Mouse (Mus musculus): ENCODE data around the gene Myrf. TPM values are rescaled to one million over a fixed set of nuclear protein-coding genes. Genes with fewer than 3 reads are reported as not detected.

Myrf gene
- polyA plus RNA-seq (2015; fragmentation: Illumina TruSeq; extraction: RNeasy Lipid Tissue Mini Kit (QIAGEN cat#74804); ENCODE audit: insufficient read depth, low read depth, low replicate concordance), result 14.7 TPM

GRCm38 (mm10) chr19:10240654-10241305, at the start of gene Myrf:
Gene Myrf (minus strand): TSS chr19:10240748.

DNA sequence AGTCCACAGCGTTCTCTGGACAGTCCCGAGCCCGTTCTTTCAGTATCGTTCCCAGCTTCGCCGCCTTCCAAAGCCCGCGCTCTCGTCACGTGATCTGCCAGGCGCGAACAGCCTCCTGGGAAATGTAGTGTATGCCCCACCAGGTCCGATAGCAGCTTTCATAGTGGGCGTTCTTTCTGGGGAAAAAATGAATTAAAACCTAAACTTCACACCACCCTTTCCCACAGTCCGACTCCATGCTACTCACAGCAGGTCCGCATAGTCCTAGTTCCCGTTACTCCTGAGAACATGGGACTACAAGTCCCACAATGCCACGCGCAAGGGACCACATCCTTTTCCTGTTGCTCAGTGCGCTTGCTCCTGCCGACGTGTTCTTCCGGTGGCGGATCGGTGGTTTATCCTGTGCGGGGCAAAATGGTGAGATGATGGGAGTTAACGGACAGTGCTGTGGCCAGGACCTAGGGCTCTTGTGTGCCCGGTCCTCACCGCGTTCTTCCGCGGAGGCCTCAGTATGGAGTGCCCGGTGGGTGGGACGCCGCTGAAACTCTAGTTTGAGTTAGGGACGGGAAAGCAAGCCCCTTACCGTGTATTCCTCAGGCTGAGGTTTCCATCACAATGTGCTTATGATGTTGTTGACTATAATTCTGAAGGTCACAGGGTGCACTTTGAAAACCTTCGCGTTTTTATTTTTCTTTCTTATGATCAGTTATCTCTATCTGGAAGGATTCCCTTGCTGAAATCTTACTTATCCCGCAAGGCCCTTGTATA, 36.5 kb downstream of the Myrf start, which contains the start of the genes Tmem258 and Fen1:
TSS of gene Tmem258 (plus strand) at position 167 of the 768 bp plus-strand sequence.
TSS of gene Fen1 (minus strand) at position 322 of the 768 bp plus-strand sequence.

GRCm38 (mm10) chr19:10182670-10183298, 57.8 kb downstream of the Myrf start, which contains the start of gene Fads1:
Gene Fads1 (plus strand): TSS chr19:10182888.

Other genes starting within 250 kb of the Myrf start
- not detected for gene Best1, start 239.1 kb downstream of the Myrf start, polyA plus RNA-seq (2015; fragmentation: Illumina TruSeq; extraction: RNeasy Lipid Tissue Mini Kit (QIAGEN cat#74804); ENCODE audit: insufficient read depth, low read depth, low replicate concordance)
- gene Rab3il1, start 239.1 kb downstream of the Myrf start, polyA plus RNA-seq (2015; fragmentation: Illumina TruSeq; extraction: RNeasy Lipid Tissue Mini Kit (QIAGEN cat#74804); ENCODE audit: insufficient read depth, low read depth, low replicate concordance), result 4.7 TPM
- gene Fads3, start 199.2 kb downstream of the Myrf start, polyA plus RNA-seq (2015; fragmentation: Illumina TruSeq; extraction: RNeasy Lipid Tissue Mini Kit (QIAGEN cat#74804); ENCODE audit: insufficient read depth, low read depth, low replicate concordance), result 9.7 TPM
- gene Fads2, start 139.0 kb downstream of the Myrf start, polyA plus RNA-seq (2015; fragmentation: Illumina TruSeq; extraction: RNeasy Lipid Tissue Mini Kit (QIAGEN cat#74804); ENCODE audit: insufficient read depth, low read depth, low replicate concordance), result 12.7 TPM
- 12.5 TPM for gene Fads1, start 57.9 kb downstream of the Myrf start, polyA plus RNA-seq (2015; fragmentation: Illumina TruSeq; extraction: RNeasy Lipid Tissue Mini Kit (QIAGEN cat#74804); ENCODE audit: insufficient read depth, low read depth, low replicate concordance)
- 69.5 TPM for gene Tmem258, start 36.7 kb downstream of the Myrf start, polyA plus RNA-seq (2015; fragmentation: Illumina TruSeq; extraction: RNeasy Lipid Tissue Mini Kit (QIAGEN cat#74804); ENCODE audit: insufficient read depth, low read depth, low replicate concordance)
- 2.5 TPM for gene Fen1, start 36.6 kb downstream of the Myrf start, polyA plus RNA-seq (2015; fragmentation: Illumina TruSeq; extraction: RNeasy Lipid Tissue Mini Kit (QIAGEN cat#74804); ENCODE audit: insufficient read depth, low read depth, low replicate concordance)
- gene Dagla, start 64.1 kb upstream of the Myrf start, polyA plus RNA-seq (2015; fragmentation: Illumina TruSeq; extraction: RNeasy Lipid Tissue Mini Kit (QIAGEN cat#74804); ENCODE audit: insufficient read depth, low read depth, low replicate concordance), result 8.8 TPM
- 5.5 TPM for gene Syt7, start 148.3 kb upstream of the Myrf start, polyA plus RNA-seq (2015; fragmentation: Illumina TruSeq; extraction: RNeasy Lipid Tissue Mini Kit (QIAGEN cat#74804); ENCODE audit: insufficient read depth, low read depth, low replicate concordance)
- gene Lrrc10b, start 216.7 kb upstream of the Myrf start, polyA plus RNA-seq (2015; fragmentation: Illumina TruSeq; extraction: RNeasy Lipid Tissue Mini Kit (QIAGEN cat#74804); ENCODE audit: insufficient read depth, low read depth, low replicate concordance), result 2.6 TPM
- not detected for gene Ppp1r32, start 242.2 kb upstream of the Myrf start, polyA plus RNA-seq (2015; fragmentation: Illumina TruSeq; extraction: RNeasy Lipid Tissue Mini Kit (QIAGEN cat#74804); ENCODE audit: insufficient read depth, low read depth, low replicate concordance)

All from pancreas, adult 10 weeks (tissue).